In genomic region chr10:80673690-80674089, GRCm38 (mm10) we compare ENCODE assay signal across 8 mouse cellular contexts. TPM values are rescaled to one million over a fixed set of nuclear protein-coding genes. Genes with fewer than 3 reads are reported as not detected.
DNase-seq lines count a peak whose midpoint lies in the region; ATAC-seq and TF ChIP-seq lines count a peak whose summit lies in the region.

No protein-coding gene starts in this region.

- H3K4me1 ChIP-seq in embryonic facial prominence, embryonic 14.5 days (ENCODE audit: control insufficient read depth, insufficient read depth, low read length), result peaks cover 36% of the 10 kb centered on the region
- H3K4me1 ChIP-seq in intestine, embryonic 15.5 days (replicated peaks), result peaks cover 47% of the 10 kb centered on the region

- H3K36me3 ChIP-seq in embryonic facial prominence, embryonic 14.5 days (ENCODE audit: control insufficient read depth, insufficient read depth, low read length), result peaks cover 56% of the 10 kb centered on the region
- H3K36me3 ChIP-seq in intestine, embryonic 15.5 days, result peaks cover 33% of the 10 kb centered on the region
- peaks cover 11% of the 10 kb centered on the region for H3K36me3 ChIP-seq in myocyte (ENCODE audit: control insufficient read depth, insufficient read depth)

- intact Hi-C loops in left cerebral cortex, postnatal 25 days (cut with DNase I), result loop anchor here (2.0 kb wide), 1 partner anchor 17 kb away; the partner anchor contains the start of gene Btbd2

- no peaks in the 10 kb centered on the region for H3K27me3 ChIP-seq in embryonic facial prominence, embryonic 14.5 days (replicated peaks; ENCODE audit: control insufficient read depth, insufficient read depth, low read length)
- no peaks in the 10 kb centered on the region for H3K27me3 ChIP-seq in intestine, embryonic 15.5 days (replicated peaks)
- no peaks in the 10 kb centered on the region for H3K27me3 ChIP-seq in myocyte (ENCODE audit: control insufficient read depth, insufficient read depth, insufficient read length)

- TF ChIP-seq CTCF in layer of hippocampus, adult 2 months (conservative IDR thresholded peaks at IDR 0.05), result no peak

- H3K79me2 ChIP-seq in myocyte (ENCODE audit: control insufficient read depth, insufficient read depth), result peaks cover 41% of the 10 kb centered on the region

- H3K4me3 ChIP-seq in layer of hippocampus, adult 2 months, result peak overlapping the region; percentile 96
- peak overlapping the region; percentile 99 for H3K4me3 ChIP-seq in embryonic facial prominence, embryonic 14.5 days (ENCODE audit: low read depth, low read length)
- H3K4me3 ChIP-seq in intestine, embryonic 15.5 days (replicated peaks), result peak overlapping the region; percentile 92
- peak overlapping the region; percentile 62 for H3K4me3 ChIP-seq in myocyte

- peak overlapping the region; percentile 98 for H3K9ac ChIP-seq in embryonic facial prominence, embryonic 14.5 days (ENCODE audit: low read depth, low read length)
- H3K9ac ChIP-seq in intestine, embryonic 15.5 days, result peak overlapping the region; percentile 96

- H3K27ac ChIP-seq in layer of hippocampus, adult 2 months, result peak overlapping the region; percentile 91
- H3K27ac ChIP-seq in embryonic facial prominence, embryonic 14.5 days (replicated peaks; ENCODE audit: low read depth, low read length), result no peak overlapping the region
- peak overlapping the region; percentile 34; the same call in 1 of the 2 replicates for H3K27ac ChIP-seq in intestine, embryonic 15.5 days

- H3ac ChIP-seq in myocyte (ENCODE audit: control insufficient read depth, insufficient read length), result peak overlapping the region; percentile 50

- H3K9me3 ChIP-seq in embryonic facial prominence, embryonic 14.5 days (ENCODE audit: control insufficient read depth, low read length), result no peaks in the 10 kb centered on the region
- H3K9me3 ChIP-seq in intestine, embryonic 15.5 days, result no peaks in the 10 kb centered on the region

- 87% methylated on average over 3 of the region's 3 CpGs for WGBS in embryonic facial prominence, embryonic 14.5 days
- WGBS in intestine, embryonic 15.5 days, result 65% methylated on average over 3 of the region's 3 CpGs

- ATAC-seq in embryonic facial prominence, embryonic 14.5 days (ENCODE audit: low read depth), result no peak
- no peak for ATAC-seq in intestine, embryonic 15.5 days

- no peak for TF ChIP-seq POLR2A in myocyte (IDR thresholded peaks at IDR 0.05; ENCODE audit: insufficient read length, low read depth)

- DNase-seq in layer of hippocampus, adult 2 months (ENCODE audit: low spot score in 2 of 2), result no peak
- no peak for DNase-seq in layer of hippocampus, postnatal 14 days (ENCODE audit: low spot score in 2 of 2)
- no peak for DNase-seq in embryonic facial prominence, embryonic 14.5 days (ENCODE audit: low spot score)
- no peak for DNase-seq in left cerebral cortex, postnatal 25 days (ENCODE audit: low spot score in 2 of 2)
- no peak for DNase-seq in urinary bladder, postnatal 14 days (ENCODE audit: low spot score)
- DNase-seq in kidney, postnatal 10 days, result no peak

- peak overlapping the region; percentile 93 for H3K4me2 ChIP-seq in embryonic facial prominence, embryonic 14.5 days (ENCODE audit: low read depth, low read length)
- H3K4me2 ChIP-seq in intestine, embryonic 15.5 days (replicated peaks), result peak overlapping the region; percentile 85
- H3K4me2 ChIP-seq in myocyte (ENCODE audit: low read depth), result peak overlapping the region; percentile 78

TF ChIP-seq in myocyte, 11 proteins besides CTCF, POLR2A, EP300 and RAD21:
- TF ChIP-seq POLR2AphosphoS2 (IDR thresholded peaks at IDR 0.05; ENCODE audit: insufficient read length, low read depth), result no peak

RNA-seq across cellular contexts. Expression of gene Mknk2, which starts 4.2 kb away (rescaled TPM):
- total RNA-seq in layer of hippocampus, adult 2 months (2021), result 10 to 100 TPM; 45.3 to 46.9 TPM
- 10 to 100 TPM; 50.5 to 51.5 TPM for total RNA-seq in layer of hippocampus, postnatal 14 days (2021)
- 84.6 and 86.7 TPM in 2 replicates for polyA plus RNA-seq in embryonic facial prominence, embryonic 14.5 days (2014; fragmentation: Nextera tagmentation; extraction: Ambion mirVana)
- 68.8 and 73.0 TPM in 2 replicates for polyA plus RNA-seq in intestine, embryonic 15.5 days (2015; fragmentation: Nextera tagmentation; extraction: Ambion mirVana)
- 119 TPM for polyA plus RNA-seq in myocyte (2012; fragmentation: generic; extraction: Trizol)
- total RNA-seq in left cerebral cortex, postnatal 25 days (2021), result 10 to 100 TPM; 35.3 to 44.0 TPM

RNA-seq across cellular contexts. Expression of gene Btbd2, which starts 16.8 kb away (rescaled TPM):
- total RNA-seq in layer of hippocampus, adult 2 months (2021), result 100 to 1,000 TPM; 102 to 105 TPM
- 10 to 100 TPM; 90.2 to 94.4 TPM for total RNA-seq in layer of hippocampus, postnatal 14 days (2021)
- 71.6 and 81.2 TPM in 2 replicates for polyA plus RNA-seq in embryonic facial prominence, embryonic 14.5 days (2014; fragmentation: Nextera tagmentation; extraction: Ambion mirVana)
- 54.9 and 62.4 TPM in 2 replicates for polyA plus RNA-seq in intestine, embryonic 15.5 days (2015; fragmentation: Nextera tagmentation; extraction: Ambion mirVana)
- 55.9 TPM for polyA plus RNA-seq in myocyte (2012; fragmentation: generic; extraction: Trizol)
- total RNA-seq in left cerebral cortex, postnatal 25 days (2021), result 10 to 100 TPM; 91.7 to 92.7 TPM

RNA-seq across cellular contexts. Expression of gene Mob3a, which starts 28.1 kb away (rescaled TPM):
- 10 to 100 TPM; 10.6 to 16.5 TPM for total RNA-seq in layer of hippocampus, adult 2 months (2021)
- total RNA-seq in layer of hippocampus, postnatal 14 days (2021), result 10 to 100 TPM; 16.1 to 19.0 TPM
- polyA plus RNA-seq in embryonic facial prominence, embryonic 14.5 days (2014; fragmentation: Nextera tagmentation; extraction: Ambion mirVana), result 31.2 and 37.0 TPM in 2 replicates
- polyA plus RNA-seq in intestine, embryonic 15.5 days (2015; fragmentation: Nextera tagmentation; extraction: Ambion mirVana), result 40.4 and 43.0 TPM in 2 replicates
- polyA plus RNA-seq in myocyte (2012; fragmentation: generic; extraction: Trizol), result 25.1 TPM
- total RNA-seq in left cerebral cortex, postnatal 25 days (2021), result 10 to 100 TPM; 13.4 to 15.8 TPM

RNA-seq across cellular contexts. Expression of gene Izumo4, which starts 28.3 kb away (rescaled TPM):
- 10 to 100 TPM; 65.0 to 69.0 TPM for total RNA-seq in layer of hippocampus, adult 2 months (2021)
- 10 to 100 TPM; 44.8 to 54.7 TPM for total RNA-seq in layer of hippocampus, postnatal 14 days (2021)
- polyA plus RNA-seq in embryonic facial prominence, embryonic 14.5 days (2014; fragmentation: Nextera tagmentation; extraction: Ambion mirVana), result 10.3 and 14.4 TPM in 2 replicates
- polyA plus RNA-seq in intestine, embryonic 15.5 days (2015; fragmentation: Nextera tagmentation; extraction: Ambion mirVana), result 22.3 and 26.5 TPM in 2 replicates
- 1.9 TPM for polyA plus RNA-seq in myocyte (2012; fragmentation: generic; extraction: Trizol)
- total RNA-seq in left cerebral cortex, postnatal 25 days (2021), result 10 to 100 TPM; 35.9 to 42.5 TPM

RNA-seq across cellular contexts. Expression of gene Csnk1g2, which starts 51.1 kb away (rescaled TPM):
- total RNA-seq in layer of hippocampus, adult 2 months (2021), result 100 to 1,000 TPM; 221 to 228 TPM
- total RNA-seq in layer of hippocampus, postnatal 14 days (2021), result 100 to 1,000 TPM; 176 to 180 TPM
- polyA plus RNA-seq in embryonic facial prominence, embryonic 14.5 days (2014; fragmentation: Nextera tagmentation; extraction: Ambion mirVana), result 104 and 125 TPM in 2 replicates
- polyA plus RNA-seq in intestine, embryonic 15.5 days (2015; fragmentation: Nextera tagmentation; extraction: Ambion mirVana), result 134 and 152 TPM in 2 replicates
- 178 TPM for polyA plus RNA-seq in myocyte (2012; fragmentation: generic; extraction: Trizol)
- total RNA-seq in left cerebral cortex, postnatal 25 days (2021), result 100 to 1,000 TPM; 222 to 247 TPM
